Mouse (Mus musculus): ENCODE measurements around the gene Wdr74.
A peak's percentile ranks its signal among the peaks of the same experiment; 100 is the strongest.

GRCm38 (mm10) chr19:8747368-8747767 is 11.7 kb downstream of the Wdr74 start:
- TF ChIP-seq CTCF (IDR thresholded peaks at IDR 0.05 in 2 of 3, conservative IDR thresholded peaks at IDR 0.05 in 1 of 3; ENCODE audit: control insufficient read depth in 1 of 3, insufficient read depth in 1 of 3, low read depth in 2 of 3, low read length in 3 of 3, poor library complexity in 1 of 3, severe bottlenecking in 1 of 3) (peak in 2 of 3 experiments; percentile 39 to 48; a peak in 4 of 6 replicates), EP300 (IDR thresholded peaks at IDR 0.05; ENCODE audit: low read depth in 1 of 2, low read length in 2 of 2) (no peak), POLR2A (IDR thresholded peaks at IDR 0.05; ENCODE audit: control insufficient read depth in 1 of 2, insufficient read depth in 1 of 2, low read depth in 1 of 2, low read length in 2 of 2, poor library complexity in 1 of 2) (no peak), TAL1 (IDR thresholded peaks at IDR 0.05; ENCODE audit: low read length) (no peak), ZKSCAN1 (IDR thresholded peaks at IDR 0.05; ENCODE audit: low read depth, low read length) (no peak), MXI1 (IDR thresholded peaks at IDR 0.05; ENCODE audit: low read depth, low read length) (no peak; the same call in 1 of the 2 replicates), MAZ (IDR thresholded peaks at IDR 0.05; ENCODE audit: low read depth, low read length) (no peak), GATA1 (IDR thresholded peaks at IDR 0.05; ENCODE audit: low read depth, low read length) (no peak), SMC3 (IDR thresholded peaks at IDR 0.05; ENCODE audit: low read depth, low read length) (peak; percentile 27; the same call in 1 of the 2 replicates), E2F4 (IDR thresholded peaks at IDR 0.05; ENCODE audit: borderline replicate concordance, low read depth, low read length) (no peak)
